Mouse (Mus musculus): ENCODE measurements around the gene Ccpg1. TPM values are rescaled to one million over a fixed set of nuclear protein-coding genes. Genes with fewer than 3 reads are reported as not detected.

The Ccpg1 gene
- polyA plus RNA-seq, 1 experiment from 2014 or later = 17.4 TPM

- WGBS (ENCODE audit: insufficient replicate concordance) = 82% methylated on average over 1 of the region's 1 CpGs
- Histone ChIP-seq H3K9me3 (replicated peaks; ENCODE audit: control insufficient read depth, low read length) (no peaks in the 10 kb centered on the region), H3K9ac (ENCODE audit: low read depth, low read length) (no peak overlapping the region), H3K27me3 (ENCODE audit: control insufficient read depth, insufficient read depth, low read length) (no peaks in the 10 kb centered on the region), H3K36me3 (ENCODE audit: control insufficient read depth, insufficient read depth, low read length) (no peaks in the 10 kb centered on the region), H3K4me3 (ENCODE audit: low read depth, low read length) (no peak overlapping the region), H3K4me2 (no peak overlapping the region), H3K4me1 (ENCODE audit: control insufficient read depth, insufficient read depth, low read length) (no peaks in the 10 kb centered on the region), H3K27ac (ENCODE audit: low read depth, low read length) (no peak overlapping the region)
- ATAC-seq (replicated peaks; ENCODE audit: insufficient number of reproducible peaks, low FRiP score, low TSS enrichment) = no peak
Measured at GRCm38 (mm10) chr9:72975242-72975641, 10.0 kb upstream of the Ccpg1 start.

GRCm38 (mm10) chr9:72983066-72983465, 2.2 kb upstream of the Ccpg1 start:
- Histone ChIP-seq H3K4me2 (no peak overlapping the region), H3K27me3 (ENCODE audit: control insufficient read depth, insufficient read depth, low read length) (no peaks in the 10 kb centered on the region), H3K27ac (ENCODE audit: low read depth, low read length) (no peak overlapping the region), H3K36me3 (ENCODE audit: control insufficient read depth, insufficient read depth, low read length) (no peaks in the 10 kb centered on the region), H3K9me3 (replicated peaks; ENCODE audit: control insufficient read depth, low read length) (no peaks in the 10 kb centered on the region), H3K4me1 (ENCODE audit: control insufficient read depth, insufficient read depth, low read length) (no peaks in the 10 kb centered on the region; the same call in 1 of the 2 replicates), H3K9ac (ENCODE audit: low read depth, low read length) (no peak overlapping the region), H3K4me3 (ENCODE audit: low read depth, low read length) (no peak overlapping the region)
- 50% methylated on average over 2 of the region's 2 CpGs for WGBS (ENCODE audit: insufficient replicate concordance)
- no peak for ATAC-seq (replicated peaks; ENCODE audit: insufficient number of reproducible peaks, low FRiP score, low TSS enrichment)

GRCm38 (mm10) chr9:72987703-72988102, 2.5 kb downstream of the Ccpg1 start:
- no peak overlapping the region for H3K27ac ChIP-seq (ENCODE audit: low read depth, low read length)
- no peaks in the 10 kb centered on the region for H3K9me3 ChIP-seq (replicated peaks; ENCODE audit: control insufficient read depth, low read length)
- H3K36me3 ChIP-seq (ENCODE audit: control insufficient read depth, insufficient read depth, low read length) = no peaks in the 10 kb centered on the region
- no peak overlapping the region for H3K9ac ChIP-seq (ENCODE audit: low read depth, low read length)
- H3K4me3 ChIP-seq (ENCODE audit: low read depth, low read length) = no peak overlapping the region
- 57% methylated on average over 3 of the region's 3 CpGs for WGBS (ENCODE audit: insufficient replicate concordance)
- no peak for ATAC-seq (replicated peaks; ENCODE audit: insufficient number of reproducible peaks, low FRiP score, low TSS enrichment)
- no peaks in the 10 kb centered on the region for H3K27me3 ChIP-seq (ENCODE audit: control insufficient read depth, insufficient read depth, low read length)
- H3K4me2 ChIP-seq = no peak overlapping the region
- H3K4me1 ChIP-seq (ENCODE audit: control insufficient read depth, insufficient read depth, low read length) = no peaks in the 10 kb centered on the region; the same call in 1 of the 2 replicates

GRCm38 (mm10) chr9:72988706-72989105, 3.5 kb downstream of the Ccpg1 start:
- Histone ChIP-seq H3K9ac (ENCODE audit: low read depth, low read length) (no peak overlapping the region), H3K36me3 (ENCODE audit: control insufficient read depth, insufficient read depth, low read length) (no peaks in the 10 kb centered on the region), H3K27me3 (ENCODE audit: control insufficient read depth, insufficient read depth, low read length) (no peaks in the 10 kb centered on the region), H3K4me3 (ENCODE audit: low read depth, low read length) (no peak overlapping the region), H3K4me1 (ENCODE audit: control insufficient read depth, insufficient read depth, low read length) (no peaks in the 10 kb centered on the region; the same call in 1 of the 2 replicates), H3K27ac (ENCODE audit: low read depth, low read length) (no peak overlapping the region), H3K9me3 (replicated peaks; ENCODE audit: control insufficient read depth, low read length) (no peaks in the 10 kb centered on the region), H3K4me2 (no peak overlapping the region)
- 80% methylated on average over 5 of the region's 5 CpGs for WGBS (ENCODE audit: insufficient replicate concordance)
- no peak for ATAC-seq (replicated peaks; ENCODE audit: insufficient number of reproducible peaks, low FRiP score, low TSS enrichment)

- Histone ChIP-seq H3K9me3 (replicated peaks; ENCODE audit: control insufficient read depth, low read length) (no peaks in the 10 kb centered on the region), H3K27me3 (ENCODE audit: control insufficient read depth, insufficient read depth, low read length) (no peaks in the 10 kb centered on the region), H3K9ac (ENCODE audit: low read depth, low read length) (no peak overlapping the region), H3K4me2 (no peak overlapping the region), H3K27ac (ENCODE audit: low read depth, low read length) (no peak overlapping the region), H3K4me1 (ENCODE audit: control insufficient read depth, insufficient read depth, low read length) (no peaks in the 10 kb centered on the region), H3K4me3 (ENCODE audit: low read depth, low read length) (no peak overlapping the region), H3K36me3 (ENCODE audit: control insufficient read depth, insufficient read depth, low read length) (no peaks in the 10 kb centered on the region)
- ATAC-seq (replicated peaks; ENCODE audit: insufficient number of reproducible peaks, low FRiP score, low TSS enrichment) = no peak
- 98% methylated on average over 2 of the region's 2 CpGs for WGBS (ENCODE audit: insufficient replicate concordance)
Measured at GRCm38 (mm10) chr9:72991420-72991819, 6.2 kb downstream of the Ccpg1 start.

GRCm38 (mm10) chr9:72992576-72992975, 7.3 kb downstream of the Ccpg1 start:
- no peaks in the 10 kb centered on the region for H3K27me3 ChIP-seq (ENCODE audit: control insufficient read depth, insufficient read depth, low read length)
- no peak for ATAC-seq (replicated peaks; ENCODE audit: insufficient number of reproducible peaks, low FRiP score, low TSS enrichment)
- no peak overlapping the region for H3K4me2 ChIP-seq
- no peak overlapping the region for H3K9ac ChIP-seq (ENCODE audit: low read depth, low read length)
- H3K9me3 ChIP-seq (replicated peaks; ENCODE audit: control insufficient read depth, low read length) = no peaks in the 10 kb centered on the region
- H3K36me3 ChIP-seq (ENCODE audit: control insufficient read depth, insufficient read depth, low read length) = no peaks in the 10 kb centered on the region
- H3K4me1 ChIP-seq (ENCODE audit: control insufficient read depth, insufficient read depth, low read length) = no peaks in the 10 kb centered on the region
- no peak overlapping the region for H3K27ac ChIP-seq (ENCODE audit: low read depth, low read length)
- WGBS (ENCODE audit: insufficient replicate concordance) = 77% methylated on average over 5 of the region's 5 CpGs
- no peak overlapping the region for H3K4me3 ChIP-seq (ENCODE audit: low read depth, low read length)

- H3K27ac ChIP-seq (ENCODE audit: low read depth, low read length) = no peak overlapping the region
- no peak overlapping the region for H3K9ac ChIP-seq (ENCODE audit: low read depth, low read length)
- no peaks in the 10 kb centered on the region for H3K9me3 ChIP-seq (replicated peaks; ENCODE audit: control insufficient read depth, low read length)
- no peak for ATAC-seq (replicated peaks; ENCODE audit: insufficient number of reproducible peaks, low FRiP score, low TSS enrichment)
- no peaks in the 10 kb centered on the region for H3K4me1 ChIP-seq (ENCODE audit: control insufficient read depth, insufficient read depth, low read length)
- H3K27me3 ChIP-seq (ENCODE audit: control insufficient read depth, insufficient read depth, low read length) = no peaks in the 10 kb centered on the region
- H3K4me3 ChIP-seq (ENCODE audit: low read depth, low read length) = no peak overlapping the region
- H3K4me2 ChIP-seq = no peak overlapping the region
- H3K36me3 ChIP-seq (ENCODE audit: control insufficient read depth, insufficient read depth, low read length) = no peaks in the 10 kb centered on the region
Measured at GRCm38 (mm10) chr9:72996167-72996566, 10.9 kb downstream of the Ccpg1 start.

GRCm38 (mm10) chr9:72996806-72997205, 11.6 kb downstream of the Ccpg1 start:
- Histone ChIP-seq H3K4me1 (ENCODE audit: control insufficient read depth, insufficient read depth, low read length) (no peaks in the 10 kb centered on the region), H3K9ac (ENCODE audit: low read depth, low read length) (no peak overlapping the region), H3K9me3 (replicated peaks; ENCODE audit: control insufficient read depth, low read length) (no peaks in the 10 kb centered on the region), H3K27ac (ENCODE audit: low read depth, low read length) (no peak overlapping the region), H3K4me3 (ENCODE audit: low read depth, low read length) (no peak overlapping the region), H3K36me3 (ENCODE audit: control insufficient read depth, insufficient read depth, low read length) (no peaks in the 10 kb centered on the region), H3K4me2 (no peak overlapping the region), H3K27me3 (ENCODE audit: control insufficient read depth, insufficient read depth, low read length) (no peaks in the 10 kb centered on the region)
- no peak for ATAC-seq (replicated peaks; ENCODE audit: insufficient number of reproducible peaks, low FRiP score, low TSS enrichment)
- WGBS (ENCODE audit: insufficient replicate concordance) = 57% methylated on average over 7 of the region's 7 CpGs

- Histone ChIP-seq H3K4me2 (no peak overlapping the region), H3K9me3 (replicated peaks; ENCODE audit: control insufficient read depth, low read length) (no peaks in the 10 kb centered on the region), H3K27ac (ENCODE audit: low read depth, low read length) (no peak overlapping the region), H3K36me3 (ENCODE audit: control insufficient read depth, insufficient read depth, low read length) (no peaks in the 10 kb centered on the region; the same call in 1 of the 2 replicates), H3K4me1 (ENCODE audit: control insufficient read depth, insufficient read depth, low read length) (no peaks in the 10 kb centered on the region), H3K27me3 (ENCODE audit: control insufficient read depth, insufficient read depth, low read length) (no peaks in the 10 kb centered on the region), H3K4me3 (ENCODE audit: low read depth, low read length) (no peak overlapping the region), H3K9ac (ENCODE audit: low read depth, low read length) (no peak overlapping the region)
- 58% methylated on average over 2 of the region's 2 CpGs for WGBS (ENCODE audit: insufficient replicate concordance)
- no peak for ATAC-seq (replicated peaks; ENCODE audit: insufficient number of reproducible peaks, low FRiP score, low TSS enrichment)
Measured at GRCm38 (mm10) chr9:73000487-73000886, 15.3 kb downstream of the Ccpg1 start.

All from heart, embryonic 11.5 days (tissue).